Mouse (Mus musculus): ENCODE results near the gene Utp11.

- TF ChIP-seq CTCF (IDR thresholded peaks at IDR 0.05) (no peak), EP300 (IDR thresholded peaks at IDR 0.05) (no peak)
These were observed 20.8 kb downstream of the Utp11 start for GRCm38 (mm10) chr4:124672347-124673320.
